Mouse (Mus musculus): ENCODE measurements around the gene Slc30a5. TPM values are rescaled to one million over a fixed set of nuclear protein-coding genes. Genes with fewer than 3 reads are reported as not detected.

Slc30a5 gene
- polyA plus RNA-seq (2017; shearing (Covaris generic)), result 10 to 100 TPM; 48.3 to 52.9 TPM

GRCm38 (mm10) chr13:100832741-100833639, at the start of gene Slc30a5:
Slc30a5 (minus strand) TSS chr13:100833427.

GRCm38 (mm10) chr13:100786414-100786867, 46.8 kb downstream of the Slc30a5 start, which contains the start of gene Ccnb1:
Ccnb1 (minus strand) TSS chr13:100786570.

GRCm38 (mm10) chr13:100775252-100776055, 57.8 kb downstream of the Slc30a5 start, which contains the start of gene Cenph:
Cenph (minus strand) TSS chr13:100775899.

Other genes starting within 250 kb of the Slc30a5 start
- 1 to 10 TPM; 5.5 to 8.4 TPM for gene Marveld2, start 216.5 kb downstream of the Slc30a5 start, polyA plus RNA-seq (2017; shearing (Covaris generic))
- 100 to 1,000 TPM; 116 to 165 TPM for gene Ak6, start 182.4 kb downstream of the Slc30a5 start, polyA plus RNA-seq (2017; shearing (Covaris generic))
- gene Rad17, start 182.4 kb downstream of the Slc30a5 start, polyA plus RNA-seq (2017; shearing (Covaris generic)), result 10 to 100 TPM; 19.3 to 21.0 TPM
- gene Taf9, start 181.8 kb downstream of the Slc30a5 start, polyA plus RNA-seq (2017; shearing (Covaris generic)), result 1 to 10 TPM; 3.3 to 9.9 TPM
- 10 to 100 TPM; 25.1 to 27.7 TPM for gene Ccdc125, start 163.7 kb downstream of the Slc30a5 start, polyA plus RNA-seq (2017; shearing (Covaris generic))
- gene Cdk7, start 102.5 kb downstream of the Slc30a5 start, polyA plus RNA-seq (2017; shearing (Covaris generic)), result 10 to 100 TPM; 74.7 to 89.0 TPM
- 100 to 1,000 TPM in 1 of 2 experiments, 10 to 100 TPM in 1; 89.5 to 102 TPM for gene Mrps36, start 88.8 kb downstream of the Slc30a5 start, polyA plus RNA-seq (2017; shearing (Covaris generic))
- gene Cenph, start 57.5 kb downstream of the Slc30a5 start, polyA plus RNA-seq (2017; shearing (Covaris generic)), result 1 to 10 TPM; 7.1 to 8.8 TPM
- 10 to 100 TPM; 21.0 to 26.2 TPM for gene Ccnb1, start 46.9 kb downstream of the Slc30a5 start, polyA plus RNA-seq (2017; shearing (Covaris generic))